Mouse (Mus musculus): ENCODE measurements around the gene Plekhd1. TPM values are rescaled to one million over a fixed set of nuclear protein-coding genes. Genes with fewer than 3 reads are reported as not detected.

The Plekhd1 gene
- polyA plus RNA-seq, 1 experiment from 2014 or later = 12.1 TPM

DNA sequence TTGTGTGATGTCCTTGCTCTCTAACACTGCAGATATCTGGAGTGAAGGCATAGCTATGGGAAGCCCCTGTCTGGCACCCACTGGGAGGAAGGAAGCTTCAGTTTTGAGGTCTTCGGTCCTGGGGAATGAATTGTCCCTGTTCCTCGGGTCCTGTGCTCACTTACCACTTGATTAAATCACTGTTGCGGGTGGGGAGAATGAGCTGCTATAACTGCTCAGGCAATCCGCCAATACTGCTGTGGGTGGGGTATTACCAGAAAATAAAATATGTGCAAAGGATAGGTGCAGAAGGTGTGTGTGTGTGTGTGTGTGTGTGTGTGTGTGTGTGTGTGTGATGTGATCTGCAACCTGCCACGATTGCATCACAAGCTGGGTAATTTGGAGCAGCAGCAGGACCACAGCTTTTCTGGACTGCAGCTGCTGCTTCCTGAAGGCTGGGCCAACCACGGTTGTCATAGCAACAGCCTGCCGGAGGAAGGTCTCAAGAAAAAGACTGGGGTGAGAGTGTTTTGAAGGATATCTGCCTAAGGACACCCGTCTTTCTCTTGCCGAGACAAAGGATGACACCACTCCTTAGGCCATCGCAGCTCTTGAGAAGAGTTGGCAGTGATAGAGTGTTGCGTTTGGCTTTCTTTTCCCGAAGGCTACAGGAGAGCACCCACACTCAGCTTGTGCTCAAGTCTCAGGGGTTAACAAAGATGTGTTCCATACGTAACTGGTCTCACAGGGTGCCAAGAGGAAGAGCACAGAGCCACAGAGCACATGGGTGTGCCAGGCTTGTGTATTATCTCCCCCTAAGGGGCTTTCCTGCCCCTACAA, 44.3 kb downstream of the Plekhd1 start:
- no peaks in the 10 kb centered on the region for H3K9me3 ChIP-seq (ENCODE audit: control insufficient read depth, low read length)
- no peaks in the 10 kb centered on the region for H3K36me3 ChIP-seq (ENCODE audit: control insufficient read depth, insufficient read depth, low read length)
- H3K27ac ChIP-seq (ENCODE audit: low read length) = no peak overlapping the region
- H3K4me1 ChIP-seq (ENCODE audit: control insufficient read depth, insufficient read depth, low read length) = no peaks in the 10 kb centered on the region
- WGBS = 26% methylated on average over 13 of the region's 13 CpGs
- H3K4me3 ChIP-seq (ENCODE audit: low read length) = no peak overlapping the region
- no peak overlapping the region for H3K9ac ChIP-seq (ENCODE audit: low read depth, low read length)
- no peaks in the 10 kb centered on the region for H3K27me3 ChIP-seq (replicated peaks; ENCODE audit: control insufficient read depth, insufficient read depth, low read length)
- no peak overlapping the region for H3K4me2 ChIP-seq (ENCODE audit: low read depth, low read length)
- ATAC-seq = no peak

- Histone ChIP-seq H3K4me1 (ENCODE audit: control insufficient read depth, insufficient read depth, low read length) (no peaks in the 10 kb centered on the region), H3K9me3 (ENCODE audit: control insufficient read depth, low read length) (no peaks in the 10 kb centered on the region), H3K27me3 (replicated peaks; ENCODE audit: control insufficient read depth, insufficient read depth, low read length) (no peaks in the 10 kb centered on the region), H3K4me2 (ENCODE audit: low read depth, low read length) (no peak overlapping the region), H3K4me3 (ENCODE audit: low read length) (no peak overlapping the region), H3K36me3 (ENCODE audit: control insufficient read depth, insufficient read depth, low read length) (no peaks in the 10 kb centered on the region), H3K27ac (ENCODE audit: low read length) (no peak overlapping the region), H3K9ac (ENCODE audit: low read depth, low read length) (no peak overlapping the region)
- WGBS = 64% methylated on average over 5 of the region's 5 CpGs
- ATAC-seq = no peak
These were observed 44.9 kb downstream of the Plekhd1 start for GRCm38 (mm10) chr12:80737283-80737600.

DNA sequence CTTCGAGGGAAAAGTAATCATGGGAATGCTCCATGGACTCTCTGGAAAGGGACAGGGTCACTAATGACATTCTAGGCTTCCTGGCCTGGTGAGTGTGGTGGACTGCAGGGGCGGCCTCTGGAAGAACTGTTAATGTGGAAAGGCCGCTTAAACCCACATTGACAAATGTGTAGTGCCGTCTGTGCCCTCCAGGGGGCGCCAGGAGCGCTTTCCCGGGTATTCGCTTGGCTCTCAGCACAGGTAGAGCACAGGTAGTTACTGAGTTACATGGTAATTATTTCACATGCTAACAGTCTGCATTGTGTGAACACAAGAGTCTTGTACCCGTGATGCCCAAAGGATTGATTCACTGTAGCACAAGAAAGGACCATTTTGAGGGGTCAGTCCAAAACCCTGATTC, 47.1 kb downstream of the Plekhd1 start:
- Histone ChIP-seq H3K9ac (ENCODE audit: low read depth, low read length) (no peak overlapping the region), H3K4me3 (ENCODE audit: low read length) (no peak overlapping the region), H3K4me2 (ENCODE audit: low read depth, low read length) (no peak overlapping the region), H3K27ac (ENCODE audit: low read length) (no peak overlapping the region), H3K9me3 (ENCODE audit: control insufficient read depth, low read length) (no peaks in the 10 kb centered on the region), H3K4me1 (ENCODE audit: control insufficient read depth, insufficient read depth, low read length) (no peaks in the 10 kb centered on the region), H3K27me3 (replicated peaks; ENCODE audit: control insufficient read depth, insufficient read depth, low read length) (no peaks in the 10 kb centered on the region), H3K36me3 (ENCODE audit: control insufficient read depth, insufficient read depth, low read length) (no peaks in the 10 kb centered on the region)
- WGBS = 35% methylated on average over 9 of the region's 9 CpGs
- no peak for ATAC-seq

DNA sequence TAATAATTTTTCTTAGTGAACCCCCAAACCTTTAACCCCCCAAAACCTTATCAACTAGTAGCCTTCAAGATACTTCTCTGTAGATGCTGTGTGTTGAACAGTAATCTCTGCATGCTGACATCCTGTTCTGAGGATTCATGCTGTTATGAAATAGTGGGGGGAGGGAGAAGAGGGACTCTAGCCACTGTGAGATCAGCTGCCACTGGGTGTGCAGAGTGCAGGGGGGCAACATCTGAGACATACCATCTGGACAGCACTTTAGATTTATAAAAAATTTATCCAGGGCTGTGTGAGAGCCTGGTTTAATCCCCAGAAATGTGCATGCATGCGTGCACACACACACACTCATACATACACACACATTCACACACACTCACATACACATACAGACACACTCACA, 52.2 kb downstream of the Plekhd1 start:
- H3K4me2 ChIP-seq (ENCODE audit: low read depth, low read length) = no peak overlapping the region
- no peak overlapping the region for H3K27ac ChIP-seq (ENCODE audit: low read length)
- ATAC-seq = no peak
- 63% methylated on average over 1 of the region's 1 CpGs for WGBS
- H3K9ac ChIP-seq (ENCODE audit: low read depth, low read length) = no peak overlapping the region
- H3K4me3 ChIP-seq (ENCODE audit: low read length) = no peak overlapping the region
- no peaks in the 10 kb centered on the region for H3K4me1 ChIP-seq (ENCODE audit: control insufficient read depth, insufficient read depth, low read length)
- H3K9me3 ChIP-seq (ENCODE audit: control insufficient read depth, low read length) = no peaks in the 10 kb centered on the region
- no peaks in the 10 kb centered on the region for H3K36me3 ChIP-seq (ENCODE audit: control insufficient read depth, insufficient read depth, low read length)
- no peaks in the 10 kb centered on the region for H3K27me3 ChIP-seq (replicated peaks; ENCODE audit: control insufficient read depth, insufficient read depth, low read length)

- H3K27ac ChIP-seq (ENCODE audit: low read length) = peak overlapping the region; percentile 21; the same call in 1 of the 2 replicates
- WGBS = 55% methylated on average over 8 of the region's 8 CpGs
- no peak for ATAC-seq
- H3K4me3 ChIP-seq (ENCODE audit: low read length) = no peak overlapping the region
- no peak overlapping the region for H3K9ac ChIP-seq (ENCODE audit: low read depth, low read length)
- H3K9me3 ChIP-seq (ENCODE audit: control insufficient read depth, low read length) = no peaks in the 10 kb centered on the region
- H3K36me3 ChIP-seq (ENCODE audit: control insufficient read depth, insufficient read depth, low read length) = no peaks in the 10 kb centered on the region
- no peak overlapping the region for H3K4me2 ChIP-seq (ENCODE audit: low read depth, low read length)
- H3K27me3 ChIP-seq (replicated peaks; ENCODE audit: control insufficient read depth, insufficient read depth, low read length) = no peaks in the 10 kb centered on the region; the same call in 1 of the 2 replicates
- H3K4me1 ChIP-seq (ENCODE audit: control insufficient read depth, insufficient read depth, low read length) = no peaks in the 10 kb centered on the region
These were observed 53.8 kb downstream of the Plekhd1 start for GRCm38 (mm10) chr12:80746031-80746813.

DNA sequence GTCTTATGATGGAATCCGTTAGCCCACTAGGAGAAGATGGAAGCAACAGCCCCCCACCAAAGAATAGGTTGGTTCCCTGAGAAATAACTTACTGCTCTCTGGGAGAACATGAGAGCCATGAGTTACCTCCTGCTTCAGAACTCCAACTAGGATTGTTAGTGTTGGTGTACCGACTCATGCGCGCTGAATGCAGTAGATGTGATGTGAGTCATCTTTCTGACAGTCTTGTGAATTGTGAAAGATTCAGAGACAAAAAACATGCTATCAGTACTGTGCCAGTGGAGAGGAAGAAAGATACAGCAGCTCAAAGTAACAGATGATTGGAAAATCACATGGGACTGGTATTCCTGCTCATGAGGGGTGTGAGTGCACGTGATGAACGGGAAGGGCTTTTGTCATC, 59.2 kb downstream of the Plekhd1 start:
- ATAC-seq = no peak
- no peak overlapping the region for H3K4me2 ChIP-seq (ENCODE audit: low read depth, low read length)
- H3K4me3 ChIP-seq (ENCODE audit: low read length) = no peak overlapping the region
- H3K4me1 ChIP-seq (ENCODE audit: control insufficient read depth, insufficient read depth, low read length) = no peaks in the 10 kb centered on the region
- no peak overlapping the region for H3K27ac ChIP-seq (ENCODE audit: low read length)
- H3K9me3 ChIP-seq (ENCODE audit: control insufficient read depth, low read length) = no peaks in the 10 kb centered on the region
- H3K36me3 ChIP-seq (ENCODE audit: control insufficient read depth, insufficient read depth, low read length) = no peaks in the 10 kb centered on the region
- peaks cover 17% of the 10 kb centered on the region for H3K27me3 ChIP-seq (replicated peaks; ENCODE audit: control insufficient read depth, insufficient read depth, low read length)
- H3K9ac ChIP-seq (ENCODE audit: low read depth, low read length) = no peak overlapping the region
- WGBS = 87% methylated on average over 6 of the region's 6 CpGs

GRCm38 (mm10) chr12:80757751-80758558, 65.6 kb downstream of the Plekhd1 start:
- H3K27ac ChIP-seq (ENCODE audit: low read length) = peak overlapping the region; percentile 33; the same call in 1 of the 2 replicates
- H3K27me3 ChIP-seq (replicated peaks; ENCODE audit: control insufficient read depth, insufficient read depth, low read length) = peaks cover 60% of the 10 kb centered on the region

DNA sequence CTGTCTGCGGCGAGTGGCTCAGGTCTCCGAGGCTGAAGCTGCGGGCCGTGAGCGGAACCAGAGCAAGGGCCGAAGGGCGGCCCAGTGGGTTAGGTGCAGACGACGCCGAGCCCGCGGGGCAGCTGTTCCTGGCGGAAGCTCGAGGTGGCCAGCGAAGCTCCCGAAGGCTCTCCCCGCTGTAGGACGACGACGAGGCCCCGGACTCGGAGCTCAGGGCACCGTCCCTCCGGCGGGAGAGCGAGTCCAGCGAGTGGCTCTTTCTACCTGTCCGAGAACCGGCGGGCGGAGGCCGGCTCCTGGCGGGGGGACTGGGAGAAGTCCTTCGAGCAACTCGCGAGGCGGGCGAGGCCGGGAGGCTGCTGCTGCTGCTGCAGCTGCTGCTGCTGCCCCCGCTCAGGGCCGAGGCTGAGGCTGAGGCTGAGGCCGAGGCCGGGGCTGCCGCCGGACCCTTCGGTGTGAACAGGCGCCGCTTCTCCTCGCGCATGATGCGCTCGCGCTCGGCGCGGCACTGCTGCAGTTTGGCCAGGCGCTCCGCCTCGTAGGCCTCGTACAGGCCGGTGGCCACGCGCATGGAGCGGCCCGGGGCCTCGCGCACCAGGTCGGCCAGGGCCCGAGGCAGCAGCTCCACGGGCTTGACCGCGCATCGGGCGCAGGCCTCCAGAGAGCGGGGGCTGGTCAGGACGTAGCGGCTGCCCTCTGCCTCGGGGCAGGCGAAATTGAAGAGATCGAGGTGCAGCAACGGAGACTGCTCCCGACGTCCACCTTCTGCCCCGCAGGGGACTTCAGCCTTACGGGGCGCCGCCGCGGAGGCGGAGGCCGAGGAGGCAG, 66.4 kb downstream of the Plekhd1 start:
- peaks cover 25% of the 10 kb centered on the region for H3K4me1 ChIP-seq (ENCODE audit: control insufficient read depth, insufficient read depth, low read length)
- no peak overlapping the region for H3K27ac ChIP-seq (ENCODE audit: low read length)
- no peak; the same call in 1 of the 2 replicates for ATAC-seq
- peak overlapping the region; percentile 65 for H3K9ac ChIP-seq (ENCODE audit: low read depth, low read length)
- peaks cover 60% of the 10 kb centered on the region for H3K27me3 ChIP-seq (replicated peaks; ENCODE audit: control insufficient read depth, insufficient read depth, low read length)
- H3K9me3 ChIP-seq (ENCODE audit: control insufficient read depth, low read length) = no peaks in the 10 kb centered on the region
- peak overlapping the region; percentile 62 for H3K4me3 ChIP-seq (ENCODE audit: low read length)
- no peaks in the 10 kb centered on the region for H3K36me3 ChIP-seq (ENCODE audit: control insufficient read depth, insufficient read depth, low read length)
- peak overlapping the region; percentile 97 for H3K4me2 ChIP-seq (ENCODE audit: low read depth, low read length)
- WGBS = 7% methylated on average over 89 of the region's 92 CpGs

More at GRCm38 (mm10) chr12:80757751-80758558, 65.6 kb downstream of the Plekhd1 start:
- peak overlapping the region; percentile 97 for H3K4me2 ChIP-seq (ENCODE audit: low read depth, low read length)
- peak overlapping the region; percentile 65 for H3K9ac ChIP-seq (ENCODE audit: low read depth, low read length)
- H3K4me1 ChIP-seq (ENCODE audit: control insufficient read depth, insufficient read depth, low read length) = peaks cover 25% of the 10 kb centered on the region
- H3K36me3 ChIP-seq (ENCODE audit: control insufficient read depth, insufficient read depth, low read length) = no peaks in the 10 kb centered on the region
- no peaks in the 10 kb centered on the region for H3K9me3 ChIP-seq (ENCODE audit: control insufficient read depth, low read length)
- ATAC-seq = peak; percentile 85
- peak overlapping the region; percentile 62 for H3K4me3 ChIP-seq (ENCODE audit: low read length)
- 5% methylated on average over 120 of the region's 122 CpGs for WGBS
